Mouse (Mus musculus): Measurements from ENCODE around the gene Pex10. TPM values are rescaled to one million over a fixed set of nuclear protein-coding genes. Genes with fewer than 3 reads are reported as not detected.

The Pex10 gene
- total RNA-seq, 1 experiment from 2014 or later, result 14.3 TPM

DNA sequence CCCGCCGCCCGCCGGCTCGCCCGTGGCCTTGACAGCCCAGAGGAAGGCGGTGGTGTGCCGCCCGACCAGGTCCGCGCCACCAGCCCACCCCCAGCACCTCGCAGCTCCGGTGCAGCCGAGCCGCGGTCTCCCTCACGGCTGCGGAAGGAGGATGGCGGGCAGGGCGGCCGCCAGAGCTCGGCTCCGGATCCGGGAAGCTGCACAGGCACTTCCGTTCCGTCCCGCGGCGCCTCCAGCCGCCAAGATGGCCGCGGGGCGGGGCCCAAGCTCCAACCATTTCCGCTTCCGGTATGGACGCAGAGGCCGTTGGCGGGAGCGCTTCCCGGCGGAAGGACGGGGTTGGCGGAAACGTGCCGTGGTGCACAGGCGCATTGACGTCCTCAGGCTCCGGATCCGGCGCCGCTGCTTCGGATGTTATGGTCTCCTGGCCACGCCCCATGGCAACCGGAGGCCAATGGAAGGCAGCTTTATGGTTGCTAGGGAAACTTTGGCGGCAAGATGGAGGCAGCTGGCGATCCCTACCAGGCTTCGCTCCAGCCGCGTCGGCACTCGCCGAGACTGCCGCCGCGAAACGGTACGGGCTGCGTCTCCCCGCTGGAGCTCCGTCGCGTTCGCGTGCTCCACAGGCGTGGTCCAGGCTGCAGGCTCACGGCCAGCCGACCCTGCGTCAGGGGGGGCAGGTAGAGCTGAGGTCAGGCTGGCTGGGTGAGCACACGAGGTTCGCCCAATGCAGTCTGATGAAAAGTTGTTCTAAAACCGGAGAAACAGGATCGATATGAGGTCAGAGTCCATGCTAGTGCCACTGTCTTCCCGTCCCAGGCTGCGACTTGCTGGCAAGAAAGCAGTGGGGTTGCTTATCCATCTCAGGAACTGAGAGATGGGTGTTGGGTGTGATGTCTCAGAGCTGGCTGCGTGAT lies 19.6 kb downstream of the Pex10 start, which contains the start of the genes Rer1 and Morn1:
TSS of gene Rer1 (minus strand) at position 275 of the 917 bp plus-strand sequence.
TSS of gene Morn1 (plus strand) at position 470 of the 917 bp plus-strand sequence.
- ATAC-seq (ENCODE audit: extremely low read depth, insufficient number of reproducible peaks, low FRiP score, poor library complexity, severe bottlenecking), result peak; percentile 98

DNA sequence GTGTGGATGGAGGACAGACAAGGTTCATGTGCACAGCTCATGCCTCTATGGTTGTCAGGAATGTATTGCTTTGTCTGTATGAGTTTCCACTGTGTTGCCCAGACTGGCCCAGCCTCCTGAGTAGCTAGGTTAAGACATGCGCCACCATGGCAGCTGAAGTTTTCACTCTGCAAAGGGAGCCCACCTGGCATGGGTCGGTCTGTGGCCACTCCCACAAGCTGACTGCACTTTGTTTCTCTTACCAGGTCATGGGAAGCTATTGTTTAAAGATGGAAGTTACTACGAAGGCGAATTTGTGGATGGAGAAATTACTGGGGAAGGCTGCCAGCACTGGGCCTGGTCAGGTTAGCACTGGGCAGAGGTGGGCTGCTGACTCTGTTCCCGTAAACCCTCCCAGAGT lies 22.4 kb downstream of the Pex10 start:
- no peak for ATAC-seq (ENCODE audit: extremely low read depth, insufficient number of reproducible peaks, low FRiP score, poor library complexity, severe bottlenecking)

DNA sequence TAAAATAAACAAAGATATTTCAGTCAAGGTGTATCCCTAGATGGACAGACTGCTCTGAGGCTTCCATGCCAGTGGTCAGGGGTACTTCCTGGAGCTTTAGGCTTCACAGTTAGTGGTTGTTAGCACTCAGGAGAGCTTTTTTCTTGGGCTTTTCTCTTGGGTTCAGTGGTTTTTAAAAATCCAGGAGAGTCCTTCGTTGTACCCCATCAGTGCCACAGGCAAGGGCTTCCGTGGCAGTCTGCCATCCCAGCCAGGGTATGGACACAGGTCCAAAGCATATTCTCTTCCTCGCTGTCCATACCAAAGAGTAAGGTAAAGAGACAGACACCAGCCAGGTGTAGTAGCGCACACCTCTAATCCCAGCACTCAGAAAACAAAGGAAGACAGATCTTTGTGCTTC lies 23.3 kb downstream of the Pex10 start:
- ATAC-seq (ENCODE audit: extremely low read depth, insufficient number of reproducible peaks, low FRiP score, poor library complexity, severe bottlenecking), result no peak

DNA sequence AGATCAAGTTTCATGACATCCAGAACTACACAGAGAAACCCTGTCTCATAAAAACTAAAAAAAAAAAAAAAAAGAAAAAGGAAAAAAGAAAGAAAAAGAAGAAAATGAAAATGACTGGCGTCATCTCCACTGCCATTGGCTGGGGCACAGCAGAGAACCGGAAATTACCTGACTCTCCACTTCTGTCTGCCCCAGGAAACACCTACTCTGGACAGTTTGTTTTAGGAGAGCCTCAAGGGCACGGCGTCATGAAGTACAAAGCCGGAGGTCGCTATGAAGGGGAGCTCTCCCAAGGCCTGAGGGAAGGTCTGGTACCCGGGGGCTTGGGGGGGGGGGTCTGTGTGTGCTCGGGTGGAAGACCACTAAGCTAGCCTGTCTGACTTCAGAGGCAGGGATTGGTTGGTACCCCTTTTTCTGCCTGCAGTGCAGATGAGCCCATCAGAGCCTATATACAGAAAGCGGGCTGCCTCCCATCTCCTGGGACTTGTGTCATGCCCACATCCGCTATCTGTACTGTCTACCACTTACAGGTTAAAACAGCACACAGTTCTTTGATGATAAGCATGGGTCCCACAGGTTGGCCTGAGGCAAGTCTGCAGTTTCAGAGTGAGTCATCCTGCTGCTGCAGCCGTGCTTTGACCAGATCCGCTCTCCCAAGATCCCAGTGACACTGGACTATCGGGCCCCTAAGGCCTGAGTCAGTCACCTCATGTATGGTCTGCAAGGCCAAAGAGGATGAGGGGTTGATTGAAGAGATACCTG lies 24.1 kb downstream of the Pex10 start:
- no peak for ATAC-seq (ENCODE audit: extremely low read depth, insufficient number of reproducible peaks, low FRiP score, poor library complexity, severe bottlenecking)

DNA sequence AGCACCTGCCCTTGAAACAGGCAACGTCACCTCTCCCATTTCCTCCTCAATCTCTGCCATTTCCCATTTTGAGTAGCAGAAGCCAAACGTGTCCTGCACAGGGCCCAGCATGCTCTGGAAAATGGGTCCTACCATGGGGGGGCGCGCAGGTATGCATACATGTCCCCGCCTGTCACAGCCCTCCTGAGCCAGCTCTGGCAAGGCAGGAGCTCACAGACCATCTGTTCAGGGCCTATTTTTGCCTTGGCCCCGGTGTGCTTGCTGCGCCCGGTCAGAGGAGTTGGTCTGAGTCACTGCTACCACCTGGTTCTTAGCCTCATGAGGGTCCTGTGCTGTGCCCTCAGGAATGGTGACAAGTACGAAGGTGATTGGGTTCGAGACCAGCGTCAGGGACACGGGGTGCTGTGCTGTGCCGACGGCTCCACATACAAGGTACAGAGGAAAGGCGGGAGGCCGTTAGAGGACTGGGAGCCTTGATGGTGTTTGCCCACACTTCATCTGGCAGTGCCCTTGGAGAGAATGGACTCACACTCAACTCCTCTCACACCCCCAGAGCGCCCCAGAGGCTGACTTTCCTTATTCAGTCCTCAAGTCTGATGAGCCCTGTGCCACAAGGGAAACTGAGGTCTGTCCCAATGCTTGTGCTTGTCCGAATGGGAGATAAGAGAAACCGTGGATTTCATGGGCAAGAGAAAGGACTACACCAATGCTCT lies 26.1 kb downstream of the Pex10 start:
- ATAC-seq (ENCODE audit: extremely low read depth, insufficient number of reproducible peaks, low FRiP score, poor library complexity, severe bottlenecking), result no peak

DNA sequence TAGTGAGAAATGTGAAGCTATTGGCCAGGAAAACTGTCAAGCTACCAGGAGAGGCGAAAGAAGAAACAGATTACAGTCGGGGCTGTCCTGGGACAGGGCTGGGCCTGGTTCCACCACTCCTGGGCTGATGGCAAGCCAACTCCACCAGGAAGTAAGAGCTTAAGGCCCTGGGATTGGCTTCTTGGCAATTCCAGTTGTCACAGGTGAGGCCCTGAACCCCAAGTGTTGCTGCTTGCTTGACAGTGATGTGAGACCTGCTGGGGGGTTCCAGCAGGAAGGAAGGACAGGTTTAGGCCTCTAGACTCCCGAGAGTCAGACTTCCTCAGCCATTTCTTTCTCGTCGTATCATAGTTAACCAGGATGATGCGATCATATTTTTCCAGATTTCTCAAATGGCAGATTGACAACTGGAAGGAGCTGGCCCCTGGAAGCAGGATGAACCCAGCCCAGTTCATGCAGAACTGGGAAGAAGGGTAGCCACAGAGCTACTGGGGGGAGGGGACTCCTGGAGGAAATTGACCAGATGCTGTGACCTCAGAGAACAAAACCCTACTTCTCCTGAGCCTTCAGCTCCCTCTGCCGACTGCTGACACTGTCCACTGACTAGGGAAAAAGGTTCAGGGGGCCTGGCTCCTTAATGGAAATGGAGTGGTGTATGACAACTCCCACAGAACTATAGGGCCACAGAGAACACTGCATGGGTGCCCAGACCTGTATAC lies 26.8 kb downstream of the Pex10 start:
- no peak for ATAC-seq (ENCODE audit: extremely low read depth, insufficient number of reproducible peaks, low FRiP score, poor library complexity, severe bottlenecking)

DNA sequence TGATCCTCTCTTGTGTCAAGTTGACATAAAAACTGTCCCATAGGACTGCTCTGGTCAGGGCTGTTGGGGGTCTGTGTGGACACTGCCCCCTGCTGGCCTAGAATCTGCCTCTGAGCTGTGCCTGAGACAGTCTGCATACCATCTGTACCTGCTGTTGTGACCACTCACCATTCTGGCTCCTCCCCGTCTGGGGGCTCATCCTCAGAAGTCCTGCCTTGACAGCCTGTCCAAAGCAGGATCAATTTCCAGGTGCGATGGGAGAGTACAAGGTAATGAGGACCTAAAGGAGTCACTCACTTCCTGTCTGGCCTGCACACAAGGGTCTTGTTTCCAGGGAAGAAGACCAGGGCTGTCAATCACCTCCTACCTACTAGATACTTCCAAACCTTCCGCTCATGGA lies 27.7 kb downstream of the Pex10 start:
- ATAC-seq (ENCODE audit: extremely low read depth, insufficient number of reproducible peaks, low FRiP score, poor library complexity, severe bottlenecking), result 0 out of 2 replicates have a peak, but pooled peaks have one; percentile 23

DNA sequence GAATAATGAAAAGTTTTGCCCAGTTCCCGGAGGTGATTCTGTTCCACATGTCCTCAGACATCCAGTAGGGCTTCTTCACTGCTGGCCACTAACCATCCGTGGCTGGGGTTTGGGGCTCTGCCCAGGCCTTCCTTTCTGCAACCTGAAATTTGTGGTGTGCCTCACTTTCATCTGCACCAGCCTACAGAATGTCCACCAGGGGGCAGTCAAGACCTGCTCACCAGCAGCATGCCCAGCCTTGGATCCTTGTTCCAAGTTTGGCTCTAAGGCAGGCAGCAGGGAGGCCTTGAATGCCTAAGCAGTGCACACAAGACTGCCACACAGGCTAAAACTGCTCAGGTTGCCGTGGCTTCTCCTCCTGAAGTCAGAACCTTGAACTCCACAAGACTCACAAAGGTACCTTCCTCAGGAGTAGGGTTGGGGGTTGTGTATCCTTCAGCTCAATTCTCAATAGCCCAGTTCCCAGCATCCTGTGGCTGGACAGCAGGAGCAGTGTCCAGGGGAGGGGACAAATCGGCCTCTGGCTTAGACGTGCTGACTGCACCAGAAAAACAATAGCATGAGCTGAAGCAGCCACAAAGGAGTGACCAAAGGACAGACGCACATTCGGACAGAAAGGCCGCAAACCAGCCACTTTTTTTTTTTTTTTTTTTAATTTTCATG lies 28.6 kb downstream of the Pex10 start:
- peak; percentile 88 for ATAC-seq (ENCODE audit: extremely low read depth, insufficient number of reproducible peaks, low FRiP score, poor library complexity, severe bottlenecking)

DNA sequence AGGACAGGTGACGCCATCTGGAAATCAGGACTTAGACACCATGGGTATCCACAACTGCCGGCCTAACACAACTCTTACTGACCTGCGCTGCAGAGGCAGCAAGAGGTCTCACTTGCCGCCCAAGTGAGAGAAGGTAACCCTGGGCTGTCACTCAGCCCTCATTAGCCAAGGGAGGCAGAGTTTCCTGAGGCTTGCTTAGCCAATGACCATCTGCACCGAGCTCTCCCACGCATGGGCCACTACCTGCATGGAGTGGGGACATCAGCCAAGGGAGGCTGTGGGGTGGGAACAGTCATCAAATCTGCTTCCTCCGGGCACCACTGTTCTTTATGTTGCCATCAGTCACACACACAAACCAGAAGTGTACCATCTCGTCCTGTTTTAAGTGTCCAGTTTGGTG lies 29.2 kb downstream of the Pex10 start:
- ATAC-seq (ENCODE audit: extremely low read depth, insufficient number of reproducible peaks, low FRiP score, poor library complexity, severe bottlenecking), result no peak

DNA sequence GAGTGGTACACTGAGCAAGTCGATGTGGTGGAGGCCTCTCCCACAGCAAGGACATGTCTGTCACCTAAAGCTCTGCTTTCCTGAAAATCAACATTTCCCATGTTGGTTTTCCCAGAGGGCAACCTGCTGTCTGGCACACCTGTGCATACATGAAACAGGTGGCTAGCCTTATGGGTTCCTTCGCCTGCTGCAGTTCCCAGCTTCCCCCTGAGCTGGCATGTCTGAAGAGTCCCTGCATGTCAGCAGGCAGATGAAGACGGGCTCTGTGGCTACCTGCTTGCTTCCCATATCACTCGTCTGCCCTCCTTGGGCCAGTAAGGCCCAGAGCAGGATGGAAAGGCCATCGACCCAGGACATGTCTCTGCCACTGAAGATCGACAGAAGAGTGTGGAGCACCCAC lies 30.6 kb downstream of the Pex10 start:
- no peak for ATAC-seq (ENCODE audit: extremely low read depth, insufficient number of reproducible peaks, low FRiP score, poor library complexity, severe bottlenecking)

DNA sequence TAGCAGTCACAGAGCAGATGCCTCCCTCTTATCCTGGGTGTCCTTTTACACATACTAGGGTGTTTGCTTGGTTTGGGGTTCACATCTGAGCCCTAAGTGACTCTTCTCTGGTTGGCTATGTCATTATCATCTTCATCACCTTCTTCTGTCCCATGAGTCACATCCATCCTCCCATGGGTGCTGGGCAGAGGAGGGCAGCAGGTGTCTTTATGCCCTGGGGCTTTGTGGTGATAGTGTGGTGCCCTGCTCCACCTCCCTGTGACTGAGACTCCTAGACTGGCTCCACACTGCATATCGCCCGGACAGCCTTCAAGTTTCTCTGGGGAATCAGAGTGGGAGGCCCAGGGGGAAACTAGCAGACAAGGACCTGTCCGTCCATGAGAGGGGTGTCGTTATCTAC lies 31.8 kb downstream of the Pex10 start:
- no peak for ATAC-seq (ENCODE audit: extremely low read depth, insufficient number of reproducible peaks, low FRiP score, poor library complexity, severe bottlenecking)

DNA sequence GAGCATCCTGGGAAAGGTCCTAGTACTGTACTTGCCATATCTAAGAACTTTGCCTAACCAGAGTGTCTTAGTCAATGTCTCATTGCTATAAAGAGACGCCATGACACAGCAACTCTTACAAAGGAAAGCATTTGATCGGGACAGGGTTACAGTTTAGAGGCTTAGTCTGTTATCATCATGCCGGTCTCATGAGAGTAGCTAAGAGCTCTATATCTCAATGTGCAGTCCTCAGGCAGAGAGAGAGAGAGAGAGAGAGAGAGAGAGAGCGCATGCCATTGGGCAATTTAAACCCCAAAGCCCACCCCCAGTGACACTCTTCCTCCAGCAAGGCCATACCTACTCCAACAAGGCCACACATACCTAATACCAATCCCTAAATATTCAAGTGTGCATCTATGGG lies 41.1 kb downstream of the Pex10 start:
- ATAC-seq (ENCODE audit: extremely low read depth, insufficient number of reproducible peaks, low FRiP score, poor library complexity, severe bottlenecking), result no peak

DNA sequence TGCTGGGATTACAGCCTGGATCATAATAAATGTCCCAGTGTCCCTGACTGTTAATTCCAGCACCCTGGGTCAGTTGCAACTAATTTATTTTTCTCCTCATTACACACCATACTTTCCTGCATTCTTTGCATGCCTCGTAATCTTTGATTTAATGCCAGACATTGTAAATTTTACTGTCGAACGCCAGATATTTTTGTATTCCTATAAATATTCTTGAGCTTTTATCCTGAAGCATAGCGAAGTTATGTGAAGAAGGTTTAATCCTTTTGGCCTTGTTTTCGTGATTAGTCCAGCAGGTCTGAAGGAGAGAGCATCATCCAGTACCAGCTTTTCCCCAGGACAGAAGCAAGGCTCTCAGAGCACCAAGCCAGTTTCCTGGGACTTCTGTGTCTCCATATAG lies 42.7 kb downstream of the Pex10 start:
- ATAC-seq (ENCODE audit: extremely low read depth, insufficient number of reproducible peaks, low FRiP score, poor library complexity, severe bottlenecking), result no peak

DNA sequence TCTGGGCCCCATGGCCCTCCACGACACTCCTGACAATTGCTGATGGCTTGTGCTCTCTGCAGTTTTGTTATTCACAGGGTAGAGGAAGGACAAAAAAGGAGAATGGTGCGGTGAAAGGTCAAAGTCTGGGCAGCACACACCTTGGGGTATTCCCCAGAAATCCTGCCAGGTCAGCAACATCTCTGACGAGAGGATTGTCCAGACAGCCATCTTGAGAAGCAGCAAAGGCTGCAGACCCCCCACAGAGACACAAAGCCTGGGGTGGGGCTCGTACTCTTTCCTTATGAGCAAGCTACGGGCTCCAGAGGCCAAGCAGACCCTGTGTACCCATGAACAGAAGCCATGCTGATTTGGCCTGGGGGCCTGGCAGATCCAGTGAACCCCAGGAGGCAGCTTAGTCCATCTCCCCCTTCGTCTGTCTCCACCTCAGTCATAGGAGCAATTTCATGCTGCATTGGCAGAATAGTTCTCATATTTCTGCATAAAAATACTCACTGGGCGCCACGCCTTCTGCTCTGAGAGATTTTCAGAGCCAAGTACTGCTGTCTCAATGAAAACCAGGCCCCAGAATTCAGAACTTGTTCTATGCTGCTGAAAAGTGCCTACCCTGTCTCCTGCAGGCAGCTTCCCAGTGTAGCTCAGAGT lies 47.1 kb downstream of the Pex10 start:
- ATAC-seq (ENCODE audit: extremely low read depth, insufficient number of reproducible peaks, low FRiP score, poor library complexity, severe bottlenecking), result no peak

DNA sequence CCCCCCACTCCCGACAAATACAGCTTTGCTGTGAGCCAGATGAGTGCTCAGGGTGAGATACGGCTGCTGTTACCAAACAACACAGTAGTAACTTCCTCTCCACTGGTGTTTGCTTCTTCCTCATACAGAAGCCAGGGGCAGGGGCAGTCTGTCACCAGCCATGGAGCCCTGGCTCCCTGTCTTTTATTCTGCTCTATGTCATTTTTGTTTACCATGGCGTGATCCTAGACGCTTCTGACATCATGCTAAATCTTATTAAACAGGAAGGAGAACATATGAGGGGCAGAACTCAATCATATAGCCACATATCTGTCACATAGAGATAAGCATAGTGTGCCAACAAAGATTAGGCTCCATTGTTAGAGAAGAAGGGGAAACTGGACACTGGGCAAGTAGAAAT lies 49.8 kb downstream of the Pex10 start:
- ATAC-seq (ENCODE audit: extremely low read depth, insufficient number of reproducible peaks, low FRiP score, poor library complexity, severe bottlenecking), result peak; percentile 63

DNA sequence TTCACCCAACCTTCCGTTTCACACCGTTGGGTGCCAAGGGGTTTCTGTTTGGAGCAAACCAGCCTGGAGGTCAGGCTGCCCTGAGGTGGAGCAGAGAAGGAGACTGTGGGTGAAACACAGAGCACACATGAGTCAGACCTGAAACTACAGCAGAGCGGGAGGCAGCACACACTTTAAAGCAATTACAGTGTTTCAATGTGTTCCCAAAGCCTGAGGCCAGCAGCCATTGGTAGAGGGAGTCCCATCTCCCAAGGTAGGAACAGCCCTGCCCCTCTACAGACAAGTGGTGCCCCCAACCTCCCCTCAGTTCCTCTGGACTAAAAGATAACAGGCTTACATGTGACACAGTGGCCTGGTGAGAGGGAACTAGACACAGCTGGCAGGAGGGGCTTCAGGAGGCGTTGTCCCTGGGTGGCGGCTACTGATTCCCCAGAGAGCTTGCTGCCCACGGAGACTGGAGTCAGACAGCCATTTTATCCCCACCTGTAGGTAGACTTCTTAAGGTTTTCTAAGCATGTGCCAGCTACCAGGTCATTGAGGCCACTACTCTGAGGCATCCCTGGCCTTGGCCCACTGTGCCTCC lies 50.7 kb downstream of the Pex10 start:
- no peak for ATAC-seq (ENCODE audit: extremely low read depth, insufficient number of reproducible peaks, low FRiP score, poor library complexity, severe bottlenecking)

DNA sequence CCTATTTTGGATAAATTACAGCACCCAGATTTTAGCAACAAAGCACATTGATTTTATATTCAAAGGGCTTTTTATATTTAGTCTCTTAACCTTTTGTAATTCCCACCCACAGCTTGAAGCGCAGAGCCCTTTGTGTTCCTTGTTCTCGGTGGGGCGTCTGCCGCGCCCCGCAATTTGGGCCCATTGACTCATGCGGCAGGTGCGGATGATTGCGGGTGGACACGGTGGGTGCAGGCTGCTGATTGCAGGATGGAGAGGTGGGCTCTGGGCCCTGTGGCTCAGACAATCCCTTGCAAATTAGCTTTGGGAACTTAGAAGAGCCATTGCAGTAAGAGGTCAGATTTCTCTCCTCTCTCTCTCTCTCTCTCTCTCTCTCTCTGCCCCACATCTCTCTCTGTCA lies 51.5 kb downstream of the Pex10 start:
- ATAC-seq (ENCODE audit: extremely low read depth, insufficient number of reproducible peaks, low FRiP score, poor library complexity, severe bottlenecking), result no peak

DNA sequence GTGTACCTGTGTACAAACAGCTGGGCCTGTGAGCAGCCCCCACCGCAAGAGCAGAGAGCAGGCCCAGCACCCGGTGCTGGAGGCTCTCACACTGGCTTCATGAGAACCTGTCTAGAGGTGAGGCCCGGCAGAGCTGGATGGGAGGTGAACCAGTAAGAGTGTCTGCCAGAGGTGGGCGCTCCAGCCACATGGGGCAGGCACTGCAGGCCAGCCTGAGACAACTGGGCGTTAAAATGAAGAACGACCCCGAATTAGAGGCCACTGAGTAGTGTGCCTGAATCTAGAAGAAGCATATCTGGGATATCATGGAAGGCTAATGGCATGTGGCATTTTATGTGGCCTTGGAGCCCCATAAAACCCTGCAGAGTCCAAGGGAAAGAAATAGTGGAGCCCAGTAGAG lies 53.2 kb downstream of the Pex10 start:
- no peak for ATAC-seq (ENCODE audit: extremely low read depth, insufficient number of reproducible peaks, low FRiP score, poor library complexity, severe bottlenecking)

All from neutrophil, adult 5-6 weeks (primary cell).